Mouse (Mus musculus) neural tube, embryonic 13.5 days (tissue): ENCODE measurements around the gene Ccl27a. TPM values are rescaled to one million over a fixed set of nuclear protein-coding genes. Genes with fewer than 3 reads are reported as not detected.

Source experiments
- polyA plus RNA-seq: library from polyadenylated mRNA; unstranded; fragments of >200 nt; fragmentation: Nextera tagmentation; extraction: Ambion mirVana; gene quantifications from 2 replicates; pipeline ENCODE4 v1.2.1, GENCODE M21; 2015

Gene Ccl27a
- polyA plus RNA-seq, 1 experiment from 2014 or later: 212 TPM

Other genes with a start within 250 kb of the Ccl27a start
- 14.7 and 18.8 TPM in 2 replicates for gene Fam219a, start 204.7 kb downstream of the Ccl27a start, polyA plus RNA-seq
- gene Dnaic1, start 204.5 kb downstream of the Ccl27a start, polyA plus RNA-seq: 0.87 and 1.0 TPM in 2 replicates
- gene Enho, start 133.9 kb downstream of the Ccl27a start, polyA plus RNA-seq: 79.3 and 81.9 TPM in 2 replicates
- gene Cntfr, start 77.2 kb downstream of the Ccl27a start, polyA plus RNA-seq: 28.9 and 29.7 TPM in 2 replicates
- 53.6 and 60.2 TPM in 2 replicates for gene Il11ra1, start 74.3 kb downstream of the Ccl27a start, polyA plus RNA-seq
- gene Rpp25l, start 60.7 kb downstream of the Ccl27a start, polyA plus RNA-seq: 62.6 and 63.4 TPM in 2 replicates
- gene Dctn3, start 51.1 kb downstream of the Ccl27a start, polyA plus RNA-seq: 278 and 317 TPM in 2 replicates
- 1.6 and 2.2 TPM in 2 replicates for gene Arid3c, start 43.1 kb downstream of the Ccl27a start, polyA plus RNA-seq
- 35.4 and 38.0 TPM in 2 replicates for gene Galt, start 19.0 kb downstream of the Ccl27a start, polyA plus RNA-seq
- gene Sigmar1, start 18.1 kb downstream of the Ccl27a start, polyA plus RNA-seq: 75.1 and 75.2 TPM in 2 replicates
- not detected in 2 replicates for gene Gm21541, start 129.4 kb upstream of the Ccl27a start, polyA plus RNA-seq
- 7.0 and 7.8 TPM in 2 replicates for gene Gm20878, start 167.3 kb upstream of the Ccl27a start, polyA plus RNA-seq
- 0.45 and 0.51 TPM in 2 replicates for gene Fam205a4, start 191.8 kb upstream of the Ccl27a start, polyA plus RNA-seq